Mouse (Mus musculus) Muller cell, postnatal 12 days (primary cell): ENCODE data around the gene Fcer1g.

ENCODE experiments used
- DNase-seq: peaks from one replicate; pipeline ENCODE4 v3.0.0-alpha.2; 2015; ENCODE audit errors: inconsistent ontology term

The Fcer1g gene

DNA sequence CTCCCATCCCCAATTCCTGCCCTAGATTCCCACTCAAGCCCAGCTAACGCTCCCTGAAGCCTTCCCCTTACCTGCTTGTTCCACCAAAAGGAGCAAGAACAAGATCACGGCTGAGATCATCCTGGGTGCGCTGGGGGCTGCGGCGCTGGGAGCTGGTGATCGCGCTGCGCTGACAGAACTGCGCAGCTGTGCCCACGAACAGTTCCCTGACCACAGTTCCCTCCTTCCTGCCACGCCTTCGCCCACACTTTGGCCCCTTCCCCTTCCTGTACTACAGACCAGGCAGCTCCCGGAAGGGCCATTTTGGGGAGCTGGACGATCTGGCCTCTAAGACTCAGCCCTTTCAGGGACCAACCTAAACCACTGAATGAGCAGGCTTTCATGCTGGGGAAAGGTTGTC, at the start of gene Fcer1g:
Gene Fcer1g, minus strand, starts transcription at position 240 of the 400 bp plus-strand sequence.
- no peak for DNase-seq

DNA sequence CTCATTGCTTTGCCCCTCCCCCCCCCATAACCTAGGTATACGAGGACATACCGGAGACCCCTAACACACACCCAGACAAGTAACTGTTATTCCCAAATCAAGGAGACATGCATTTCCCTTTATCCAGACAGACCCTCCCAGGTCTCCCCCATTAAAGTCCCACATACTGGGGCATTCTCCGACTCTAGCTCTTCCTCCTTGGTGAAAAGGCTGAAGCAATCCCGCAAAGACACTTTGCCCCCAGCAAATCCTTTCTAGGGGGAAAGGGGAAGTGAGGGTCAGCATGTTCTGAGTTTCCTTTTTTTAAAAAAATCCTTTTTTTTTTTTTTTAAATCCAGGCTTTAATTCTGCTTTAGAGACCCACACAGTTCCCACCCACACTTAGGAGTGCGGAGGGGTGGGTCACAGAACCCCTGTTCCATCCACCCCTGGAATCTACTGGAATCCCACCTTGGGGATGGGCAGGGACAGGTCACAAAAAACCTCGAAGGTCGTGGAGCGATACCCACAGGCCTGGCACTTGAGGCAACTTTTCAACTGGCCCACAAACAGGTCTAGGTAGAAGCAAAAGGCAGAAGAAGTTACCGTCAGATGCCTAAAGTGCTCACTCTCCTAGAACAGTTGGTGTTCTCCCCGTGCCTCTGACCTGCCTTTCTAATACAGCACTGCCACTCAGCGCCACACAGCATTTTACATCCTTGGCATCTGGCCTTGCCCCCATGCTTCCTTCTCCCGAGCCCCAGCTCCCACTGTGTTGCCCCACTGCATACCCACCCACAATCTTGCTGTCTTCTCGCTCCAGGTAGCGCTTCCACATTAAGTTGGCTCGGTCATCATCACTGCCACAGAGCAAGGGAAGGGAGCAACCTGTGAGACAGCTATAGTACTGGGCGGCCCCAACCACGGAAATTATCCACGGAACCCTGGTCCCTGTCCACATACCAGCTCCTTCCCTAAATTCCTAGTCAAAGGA, 49.3 kb upstream of the Fcer1g start:
- no peak for DNase-seq

DNA sequence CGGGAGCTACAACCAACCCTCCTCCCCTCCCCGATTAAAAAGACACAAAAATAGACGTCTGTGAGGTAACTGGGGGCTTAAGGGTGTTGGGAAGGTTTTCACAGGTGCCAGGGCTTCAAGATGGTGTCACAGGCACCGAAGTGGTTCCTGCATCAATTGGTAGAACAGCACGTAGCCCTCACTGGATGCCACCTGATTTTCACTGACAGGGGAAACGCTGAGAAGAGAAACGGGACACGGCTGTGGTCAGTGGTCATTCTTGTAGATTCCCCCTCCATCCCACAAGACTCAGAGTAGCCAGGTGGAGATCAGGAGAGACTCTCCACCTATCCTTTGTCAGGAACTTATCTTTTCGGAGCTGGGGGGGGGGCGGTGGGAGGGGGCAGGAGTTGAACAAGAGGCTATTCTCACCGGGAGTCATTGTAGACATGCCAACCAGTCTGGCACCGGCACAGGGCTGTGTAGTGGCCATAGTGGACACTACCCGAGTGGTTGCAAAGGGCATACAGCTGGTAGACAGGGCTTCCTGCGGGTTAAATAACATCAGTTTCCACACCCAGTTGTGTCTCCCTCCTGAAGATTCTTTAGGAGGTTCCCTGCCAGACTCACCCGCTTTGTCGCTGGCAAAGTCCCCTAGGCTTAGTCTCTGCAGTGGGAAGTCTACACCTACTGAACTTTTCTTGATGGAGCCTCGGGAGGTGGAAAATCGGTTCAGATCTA, 48.1 kb upstream of the Fcer1g start:
- no peak for DNase-seq

DNA sequence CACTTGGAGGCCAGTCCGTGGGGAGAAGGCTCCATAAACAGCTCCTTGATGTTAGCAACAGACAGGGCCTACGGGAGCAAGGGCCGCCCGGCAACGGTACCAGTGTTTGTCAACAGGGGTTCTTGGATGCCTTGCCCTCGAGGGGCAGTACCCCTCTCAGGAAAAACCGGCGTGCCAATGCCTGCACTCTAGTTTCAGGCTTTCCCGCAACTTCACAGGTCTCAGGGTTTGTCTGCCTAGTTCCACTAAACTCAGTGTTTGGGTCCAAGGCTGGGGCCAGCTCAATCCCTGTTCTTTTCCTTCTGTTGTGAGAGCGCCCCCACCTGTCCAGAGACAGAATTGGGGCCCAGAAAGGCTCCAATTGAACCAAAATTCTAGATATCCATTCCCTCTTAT, 47.4 kb upstream of the Fcer1g start:
- DNase-seq, result no peak

DNA sequence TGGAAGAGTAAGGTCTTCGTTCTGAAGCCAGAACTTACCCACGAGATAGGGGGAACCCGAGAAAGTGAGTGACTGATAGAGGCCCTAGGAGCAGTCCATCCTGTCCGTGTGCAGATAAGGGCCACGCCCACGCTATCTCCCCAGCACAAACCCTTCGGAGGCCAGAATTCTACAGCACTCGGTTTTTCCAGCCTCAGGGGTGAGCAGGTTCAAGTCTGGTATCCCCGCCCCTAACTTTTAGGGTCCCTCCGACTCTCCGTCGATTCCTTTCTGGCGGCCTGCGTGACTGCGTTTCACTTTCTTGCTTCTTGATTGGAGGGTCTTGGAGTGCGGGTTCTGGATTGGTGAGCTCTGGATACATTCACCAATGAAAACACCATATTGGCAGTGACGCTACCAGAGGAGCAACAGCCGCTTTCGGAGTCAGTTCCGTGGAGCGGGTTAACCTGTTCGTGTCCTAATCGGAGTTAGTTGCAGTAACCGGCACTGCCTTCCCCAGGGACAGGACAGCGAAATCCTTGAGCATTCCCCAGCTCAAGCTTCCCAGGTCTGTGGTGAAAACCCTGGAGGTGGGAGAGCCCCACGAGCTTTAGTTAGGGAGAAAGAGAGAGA, 46.9 kb upstream of the Fcer1g start, which contains the start of gene Ppox:
Gene Ppox, minus strand, starts transcription at position 271 of the 612 bp plus-strand sequence.
- DNase-seq, result peak; percentile 94

DNA sequence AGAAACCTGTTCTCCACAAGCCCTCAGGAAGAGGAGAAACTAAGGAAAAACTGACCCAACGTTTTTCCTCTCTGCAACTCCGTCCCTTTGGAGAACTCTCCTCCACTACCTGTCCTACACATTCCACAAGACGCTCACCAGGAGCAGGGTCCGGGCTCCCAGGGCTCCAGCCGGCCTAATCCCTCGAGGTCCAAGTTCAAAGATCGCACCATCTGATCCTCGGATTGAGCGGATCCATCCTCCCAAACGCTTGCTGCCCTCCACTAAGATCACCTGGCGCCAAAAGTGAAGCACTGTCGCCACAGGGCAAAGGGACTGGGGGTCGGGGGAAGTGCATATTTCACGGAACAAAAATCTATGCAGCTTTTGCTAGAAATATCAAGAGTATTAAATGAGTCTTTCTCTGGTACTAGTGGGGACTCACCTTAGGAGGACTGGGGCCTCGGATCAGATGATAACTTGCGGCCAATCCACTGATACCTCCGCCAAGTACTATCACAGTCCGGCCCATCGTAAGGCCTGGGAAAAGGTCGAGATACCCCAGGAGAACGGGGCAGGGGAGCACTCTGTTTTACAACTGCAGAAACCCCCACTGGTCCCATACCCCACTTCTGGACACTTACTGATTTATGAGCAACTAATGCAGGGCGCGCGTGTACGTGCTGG, 46.2 kb upstream of the Fcer1g start:
- DNase-seq, result no peak

DNA sequence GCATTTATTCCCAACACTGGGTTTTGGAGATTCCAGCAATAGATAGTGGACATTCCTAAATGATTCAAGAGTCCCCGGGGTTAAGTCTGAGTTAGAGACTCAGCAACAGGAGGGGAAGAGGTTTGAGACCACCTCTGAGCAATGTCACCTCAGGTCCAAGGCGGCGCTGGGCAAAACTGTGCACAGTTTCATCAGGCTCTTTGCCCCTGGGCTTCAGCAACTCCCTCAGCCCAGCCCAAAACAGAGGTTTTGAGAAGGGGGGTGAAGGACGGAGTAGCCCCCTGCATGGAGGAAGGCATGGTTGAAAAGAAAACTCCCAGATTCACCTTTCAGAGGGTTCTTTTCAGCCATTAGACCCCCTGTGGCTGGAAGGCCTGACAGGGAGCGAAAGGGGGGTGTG, 45.6 kb upstream of the Fcer1g start:
- DNase-seq, result no peak

DNA sequence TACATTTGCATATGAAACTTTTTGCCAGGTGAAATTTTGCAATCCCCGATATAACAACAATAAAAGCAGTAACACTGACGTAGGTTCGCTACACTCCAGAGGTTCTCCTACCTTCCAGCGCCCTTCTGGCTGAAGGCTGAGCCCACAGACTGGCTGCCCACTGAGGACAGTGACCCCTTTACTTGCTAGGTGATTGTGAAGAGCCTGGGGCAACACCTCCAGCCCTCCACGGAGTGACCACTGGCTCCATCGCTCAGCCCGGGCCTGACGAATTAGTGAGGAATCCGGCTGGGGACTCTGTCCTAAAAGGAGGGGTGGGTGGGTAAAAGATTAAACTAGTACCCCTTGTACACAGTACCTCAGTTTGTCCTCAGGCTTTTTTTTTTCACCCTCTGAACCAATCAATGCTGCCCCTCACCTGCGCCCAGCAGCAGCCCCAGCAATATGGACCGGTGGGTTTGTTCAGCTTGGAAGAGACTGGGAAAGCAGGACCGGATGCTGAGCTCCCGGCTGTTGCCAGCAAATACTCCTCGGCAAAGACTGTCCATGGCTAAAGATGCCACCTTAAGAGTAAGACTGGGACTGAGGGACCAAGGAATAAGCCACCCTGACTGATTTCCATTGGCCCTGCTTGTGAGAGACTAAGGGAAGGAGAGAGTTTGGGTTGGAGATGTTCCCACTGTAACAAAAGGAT, 45.0 kb upstream of the Fcer1g start:
- DNase-seq, result no peak

DNA sequence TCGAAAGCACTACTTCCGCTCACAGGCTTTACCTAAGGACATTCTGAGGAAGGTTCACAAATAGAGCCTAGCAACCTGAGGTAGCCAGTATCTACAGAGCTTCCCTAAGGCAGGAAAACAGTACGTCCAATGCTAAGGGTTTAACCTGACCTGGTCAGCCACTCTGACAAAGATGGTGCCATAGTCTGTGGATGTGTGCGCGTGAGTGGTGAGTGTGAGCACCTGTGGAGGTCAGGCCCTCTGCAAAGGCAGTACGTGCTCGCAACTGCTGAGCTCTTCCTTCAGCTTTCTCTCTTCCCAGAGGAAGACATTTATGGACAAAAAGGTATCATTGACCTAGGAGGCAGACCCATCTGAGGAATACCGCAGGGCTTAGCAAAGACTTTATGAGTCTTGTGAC, 44.3 kb upstream of the Fcer1g start:
- DNase-seq, result no peak

DNA sequence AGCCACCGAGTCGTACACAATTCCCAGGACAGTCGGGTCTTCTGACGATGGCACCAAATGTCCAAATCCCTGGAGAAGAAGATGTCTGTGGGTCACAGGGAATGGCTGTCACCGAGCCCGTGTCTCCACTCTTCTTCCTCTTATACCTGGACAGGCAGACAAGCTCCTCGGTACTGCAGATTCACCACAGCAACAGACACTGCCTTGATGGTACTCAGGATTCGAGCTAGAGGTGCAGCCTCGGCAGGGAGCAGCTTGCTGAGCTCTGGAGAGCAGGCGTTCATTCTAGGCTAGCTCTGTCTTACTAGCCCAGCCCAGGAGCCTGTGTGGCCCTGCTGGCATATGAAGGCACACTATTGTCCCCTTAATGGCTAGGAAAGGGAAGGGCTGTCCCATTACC, 43.6 kb upstream of the Fcer1g start:
- DNase-seq, result no peak

DNA sequence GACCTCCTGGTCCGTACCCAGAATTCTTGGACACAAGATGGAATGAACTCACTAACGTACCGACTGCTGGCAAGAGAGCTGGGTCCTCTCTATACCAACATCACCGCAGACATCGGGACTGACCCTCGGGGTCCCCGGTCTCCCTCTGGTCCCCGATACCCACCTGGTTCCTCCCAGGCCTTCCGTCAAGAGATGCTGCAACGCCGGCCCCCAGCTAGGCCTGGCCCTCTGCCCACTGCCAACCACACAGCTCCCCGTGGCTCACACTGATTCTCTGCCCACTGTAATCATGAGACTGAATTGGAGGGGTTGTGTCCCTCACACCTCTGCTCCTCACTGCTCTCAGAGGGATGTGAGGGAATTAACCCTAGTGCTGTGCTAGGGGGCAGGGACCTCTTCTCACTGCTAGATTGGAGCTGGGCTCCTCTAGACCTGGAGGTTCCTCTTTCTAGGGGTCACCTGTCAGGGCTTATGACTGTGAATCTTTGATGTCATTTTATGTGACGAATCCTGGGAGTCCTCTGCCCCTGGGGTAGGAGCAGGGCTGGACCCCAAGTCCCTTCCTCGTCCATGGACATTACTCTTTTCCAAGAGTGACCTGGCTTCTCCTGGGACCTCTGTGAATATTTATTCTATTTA, 42.1 kb upstream of the Fcer1g start:
- no peak for DNase-seq

DNA sequence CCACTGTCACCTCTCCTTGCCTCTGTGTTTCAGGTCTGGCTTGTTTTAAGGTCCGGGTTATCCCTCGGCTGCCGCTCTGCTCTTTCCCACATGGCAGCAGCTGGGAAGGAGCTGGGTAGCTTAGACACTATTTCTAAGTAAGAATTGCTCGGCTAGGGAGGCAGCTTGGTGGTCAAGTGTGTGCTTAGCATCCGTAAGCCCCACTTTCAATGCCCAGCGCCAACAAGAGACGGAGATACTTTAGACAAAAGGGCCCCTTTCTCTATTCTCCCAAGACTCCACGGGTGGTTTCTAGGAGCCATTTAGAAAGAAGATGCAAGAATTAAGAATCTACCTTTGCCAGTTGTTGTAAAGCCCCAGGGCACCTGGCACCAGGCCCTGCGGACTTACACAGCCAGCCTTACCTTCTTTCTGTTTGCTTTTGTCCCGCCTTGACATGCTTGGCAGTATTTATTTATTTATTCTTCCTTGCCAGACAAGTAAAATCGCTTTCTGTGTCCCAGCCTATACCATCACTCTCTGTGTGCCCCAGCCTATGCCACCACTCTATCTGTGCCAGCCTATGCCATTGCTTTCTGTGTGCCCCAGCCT, 41.1 kb upstream of the Fcer1g start:
- DNase-seq, result no peak

DNA sequence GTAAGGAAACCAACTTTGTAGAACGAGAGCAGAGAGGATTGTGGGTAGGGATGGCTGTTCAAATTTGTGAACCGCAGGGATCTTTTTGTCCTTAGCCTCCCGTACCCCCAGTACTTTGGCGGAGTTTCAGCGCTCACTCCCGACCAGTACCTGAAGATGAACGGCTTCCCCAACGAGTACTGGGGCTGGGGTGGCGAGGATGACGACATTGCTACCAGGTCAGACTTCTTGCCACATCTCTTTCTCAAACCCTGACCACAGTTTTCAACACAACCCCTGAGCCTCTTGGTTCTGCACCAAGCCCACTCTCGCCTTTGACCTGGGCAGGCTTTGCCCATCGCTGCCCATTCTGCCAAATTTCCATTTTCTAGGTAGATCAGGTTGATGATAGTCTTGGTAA, 40.0 kb upstream of the Fcer1g start:
- no peak for DNase-seq

DNA sequence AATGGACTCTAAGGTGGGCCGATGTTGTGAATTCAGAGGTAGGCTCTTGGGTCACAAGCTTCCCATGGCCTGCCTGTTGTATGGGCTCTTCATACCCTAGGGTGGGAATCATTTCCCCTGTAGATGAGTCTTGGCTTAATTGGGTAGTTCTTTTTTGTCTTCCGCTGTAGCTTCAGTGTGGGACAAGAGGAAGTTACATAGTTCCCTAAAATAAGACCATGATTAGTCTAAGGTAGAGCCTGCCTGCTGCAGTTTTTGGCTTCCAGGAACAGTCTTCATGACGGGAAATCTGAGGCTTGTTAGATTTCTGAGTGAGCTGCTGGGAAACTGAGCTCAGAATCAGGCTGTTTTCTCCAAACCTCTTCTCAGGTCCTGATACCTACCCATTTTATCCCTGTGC, 37.9 kb upstream of the Fcer1g start:
- no peak for DNase-seq

DNA sequence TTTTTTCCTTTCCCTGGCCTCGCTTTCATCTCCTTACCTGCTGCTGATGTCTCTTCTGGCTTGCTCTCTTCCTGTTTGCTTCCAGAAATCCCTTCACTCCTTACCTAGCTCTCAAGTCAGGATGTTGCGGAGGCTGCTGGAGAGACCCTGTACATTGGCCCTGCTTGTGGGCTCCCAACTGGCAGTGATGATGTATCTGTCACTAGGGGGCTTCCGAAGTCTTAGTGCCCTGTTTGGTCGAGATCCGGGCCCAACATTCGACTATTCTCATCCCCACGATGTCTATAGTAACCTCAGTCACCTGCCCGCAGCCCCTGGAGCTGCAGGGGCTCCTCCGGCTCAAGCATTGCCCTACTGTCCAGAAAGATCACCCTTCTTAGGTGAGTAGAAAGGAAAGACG, 37.5 kb upstream of the Fcer1g start:
- no peak for DNase-seq

DNA sequence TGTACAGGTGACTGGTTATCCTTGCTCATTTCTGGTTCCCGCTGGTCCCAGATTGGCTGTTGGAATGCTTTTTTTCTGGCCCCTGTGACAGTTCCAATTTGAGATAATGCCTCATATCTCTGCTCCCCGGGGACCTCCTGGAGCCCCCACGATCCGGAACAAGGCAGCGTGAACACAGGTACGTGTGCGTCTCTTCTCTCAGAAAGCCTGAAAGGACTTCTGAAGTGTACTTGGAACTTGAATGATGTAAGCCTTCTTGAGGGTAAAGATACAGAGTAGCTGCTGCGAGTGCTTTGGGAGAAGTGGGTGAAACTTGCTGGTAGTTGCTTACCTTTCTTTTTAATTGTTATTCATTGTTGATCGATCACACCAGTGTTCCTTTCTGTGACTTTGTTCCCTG, 37.0 kb upstream of the Fcer1g start:
- no peak for DNase-seq

DNA sequence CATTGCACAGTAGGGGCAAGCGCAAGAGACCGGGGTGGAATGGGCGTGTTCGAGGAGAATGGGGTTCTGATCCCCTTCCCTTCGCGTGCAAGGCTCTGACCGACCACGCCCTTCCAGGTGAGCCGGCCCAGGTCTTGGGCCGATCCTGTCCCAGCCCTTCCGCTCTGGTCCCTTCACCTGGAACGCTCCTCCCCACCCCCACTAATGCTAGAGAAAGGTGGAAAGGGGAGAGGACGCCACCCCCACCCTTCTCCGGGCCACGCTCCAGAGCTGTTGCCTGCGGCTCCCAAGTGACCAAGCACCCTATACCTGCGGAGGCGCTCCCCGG, 36.4 kb upstream of the Fcer1g start:
- peak; percentile 16 for DNase-seq

DNA sequence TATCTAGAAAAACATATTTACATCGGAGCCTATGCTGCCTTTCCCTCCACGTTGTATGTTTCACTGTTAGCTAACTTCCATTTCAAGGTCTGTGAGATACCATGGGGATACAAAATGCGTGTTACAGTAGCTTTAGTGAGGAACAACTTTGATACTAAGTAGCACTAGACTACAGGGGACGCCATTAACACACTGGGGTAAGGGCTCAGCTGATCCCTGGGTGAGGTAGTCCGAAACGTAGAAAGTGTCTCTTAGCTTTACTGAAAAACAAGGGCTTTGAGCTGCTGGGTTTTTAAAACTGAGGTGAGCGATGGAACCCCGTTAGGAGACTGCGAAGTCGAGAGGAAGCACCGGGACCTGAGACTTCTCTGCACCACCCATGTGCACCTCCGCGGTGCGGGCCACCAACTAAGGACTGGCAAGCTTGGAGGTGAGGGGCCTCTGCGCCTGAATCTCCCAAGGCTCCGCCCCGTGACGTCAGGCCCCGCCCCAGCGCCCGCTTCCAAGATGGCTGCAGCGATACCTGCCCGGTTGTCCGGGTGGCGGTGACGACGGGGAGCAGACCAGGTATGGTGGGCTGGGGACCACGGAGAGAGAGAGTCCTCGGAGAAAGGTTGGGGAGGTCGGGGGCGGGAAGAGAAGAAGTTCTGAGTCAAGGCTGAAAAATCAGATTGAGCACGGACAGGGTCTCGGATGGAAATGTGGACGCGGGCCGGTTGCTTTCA, 35.8 kb upstream of the Fcer1g start, which contains the start of gene B4galt3:
Gene B4galt3, plus strand, starts transcription at position 481 of the 725 bp plus-strand sequence.
- peak; percentile 92 for DNase-seq

DNA sequence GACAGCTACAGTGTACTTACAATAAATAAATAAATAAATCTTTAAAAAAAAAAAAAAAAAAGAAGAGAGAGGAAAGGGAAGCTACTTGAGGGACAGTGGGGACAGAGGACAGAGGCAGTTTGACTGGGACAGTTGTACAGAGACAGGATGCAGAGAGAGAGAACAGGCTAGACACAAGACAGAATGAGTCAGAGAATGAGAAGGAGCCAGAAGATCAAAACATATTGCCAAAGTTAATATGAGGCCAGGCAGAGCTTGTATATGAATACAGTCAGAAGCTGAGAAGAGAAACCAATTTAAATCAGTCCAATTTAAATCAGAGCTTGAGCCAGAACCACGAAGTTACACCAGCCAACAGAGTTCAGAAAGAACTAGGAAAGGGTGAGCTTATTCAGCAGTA, 34.2 kb upstream of the Fcer1g start:
- no peak for DNase-seq
